Mouse (Mus musculus) limb, embryonic 11.5 days (tissue): ENCODE measurements around the gene Adm. TPM values are rescaled to one million over a fixed set of nuclear protein-coding genes. Genes with fewer than 3 reads are reported as not detected.

Experiments
- ATAC-seq: fragments of 200-750 bp; cut with Nextera tagmentation; 2 replicates; pipeline ENCODE4 v1.8.0; 2017; ENCODE audit warnings: low read depth; ENCODE audit not compliant: insufficient number of reproducible peaks, low FRiP score, low TSS enrichment
- DNase-seq: peaks from one replicate; pipeline ENCODE4 v3.0.0-alpha.2; 2015; ENCODE audit warnings: low spot score
- H3K27ac ChIP-seq: fragments of 300-500 bp; sonication (generic); replicated peaks from 2 replicates; pipeline ENCODE4 v1.5.1; 2014; ENCODE audit warnings: low read depth, mild to moderate bottlenecking, low read length
- H3K27me3 ChIP-seq: fragments of 300-500 bp; sonication (generic); 2 replicates; pipeline ENCODE4 v1.6.1; 2014; ENCODE audit warnings: mild to moderate bottlenecking, low read length, mixed read lengths; ENCODE audit not compliant: control insufficient read depth, insufficient read depth
- H3K36me3 ChIP-seq: fragments of 300-500 bp; sonication (generic); 2 replicates; pipeline ENCODE4 v1.6.1; 2014; ENCODE audit warnings: mild to moderate bottlenecking, low read length, moderate library complexity, mixed read lengths; ENCODE audit not compliant: control insufficient read depth, insufficient read depth
- H3K4me1 ChIP-seq: fragments of 300-500 bp; sonication (generic); 2 replicates; pipeline ENCODE4 v1.6.1; 2014; ENCODE audit warnings: low read length, mixed read lengths; ENCODE audit not compliant: control insufficient read depth, insufficient read depth
- H3K4me2 ChIP-seq: fragments of 300-500 bp; sonication (generic); 2 replicates; pipeline ENCODE4 v1.6.1; 2014; ENCODE audit warnings: low read depth, mild to moderate bottlenecking, moderate library complexity; ENCODE audit not compliant: severe bottlenecking
- H3K4me3 ChIP-seq: fragments of 300-500 bp; sonication (generic); 2 replicates; pipeline ENCODE4 v1.5.1; 2014; ENCODE audit warnings: low read depth, low read length
- H3K9ac ChIP-seq: fragments of 300-500 bp; sonication (generic); 2 replicates; pipeline ENCODE4 v1.6.1; 2014; ENCODE audit warnings: mild to moderate bottlenecking, low read length
- H3K9me3 ChIP-seq: fragments of 300-500 bp; sonication (generic); 2 replicates; pipeline ENCODE4 v1.6.1; 2016; ENCODE audit warnings: low read length; ENCODE audit not compliant: control insufficient read depth
- whole genome bisulfite sequencing: fragments of 180-500 bp; shearing (Covaris S2); extraction: QIAGEN DNeasy Blood & Tissue Kit; methylation state at CpG from one replicate; pipeline ENCODE4 v1.1.7; 2014; 5-methylcytosine and 5-hydroxymethylcytosine counted together
- polyA plus RNA-seq: library from polyadenylated mRNA; unstranded; fragments of >200 nt; fragmentation: Nextera tagmentation; extraction: Ambion mirVana; gene quantifications from 2 replicates; pipeline ENCODE4 v1.2.1, GENCODE M21; 2014

Gene Adm
- polyA plus RNA-seq, 1 experiment from 2014 or later: 1.7 TPM

DNA sequence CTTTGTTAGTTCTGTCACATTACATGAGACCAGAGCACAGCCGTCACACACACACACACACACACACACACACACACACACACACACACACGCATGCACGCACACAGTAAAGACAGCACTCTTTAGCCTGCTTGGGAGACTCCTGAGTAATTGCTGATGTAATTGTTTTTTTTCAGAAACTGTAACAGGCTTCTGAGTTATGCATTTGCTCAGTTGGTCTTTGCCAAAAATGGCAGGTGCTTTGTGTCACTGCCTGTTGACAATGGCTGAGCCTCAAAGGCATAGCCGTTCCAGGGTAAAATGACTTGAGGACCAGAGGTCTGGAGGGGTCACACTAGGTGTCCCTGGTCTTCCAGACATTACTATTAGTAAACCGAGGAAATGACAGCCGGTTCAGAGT lies 40.8 kb downstream of the Adm start:
- 82% methylated on average over 6 of the region's 6 CpGs for WGBS
- no peak overlapping the region for H3K9ac ChIP-seq
- no peaks in the 10 kb centered on the region for H3K27me3 ChIP-seq
- DNase-seq: no peak
- no peaks in the 10 kb centered on the region for H3K4me1 ChIP-seq
- H3K36me3 ChIP-seq: no peaks in the 10 kb centered on the region
- no peak overlapping the region for H3K4me2 ChIP-seq
- ATAC-seq: no peak
- no peak overlapping the region for H3K27ac ChIP-seq
- no peak overlapping the region for H3K4me3 ChIP-seq
- no peaks in the 10 kb centered on the region for H3K9me3 ChIP-seq

DNA sequence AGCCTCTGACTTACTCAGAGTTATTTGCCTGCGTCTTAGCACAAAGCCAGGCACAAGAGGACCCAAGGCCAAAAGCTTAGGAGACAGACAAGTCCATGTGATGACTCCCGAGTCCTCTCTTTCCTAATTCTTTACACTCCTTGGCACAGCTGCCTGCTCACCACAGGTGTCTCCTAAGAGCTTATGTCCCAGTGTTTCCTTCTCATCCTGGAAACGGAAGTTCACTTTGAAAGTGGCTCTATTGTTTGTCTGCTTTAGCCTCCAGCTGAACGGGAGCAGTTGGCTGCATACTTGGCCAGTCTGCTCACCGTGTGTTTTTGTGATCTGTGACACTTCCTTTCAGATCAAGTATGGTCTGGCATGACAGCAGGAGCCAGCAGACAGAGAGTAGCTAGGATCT lies 41.3 kb downstream of the Adm start:
- no peak overlapping the region for H3K4me3 ChIP-seq
- H3K4me2 ChIP-seq: no peak overlapping the region
- H3K36me3 ChIP-seq: no peaks in the 10 kb centered on the region
- ATAC-seq (no peak), DNase-seq (no peak)
- H3K4me1 ChIP-seq: no peaks in the 10 kb centered on the region
- no peaks in the 10 kb centered on the region for H3K27me3 ChIP-seq
- H3K27ac ChIP-seq: no peak overlapping the region
- 67% methylated on average over 5 of the region's 5 CpGs for WGBS
- H3K9ac ChIP-seq: no peak overlapping the region
- H3K9me3 ChIP-seq: no peaks in the 10 kb centered on the region

DNA sequence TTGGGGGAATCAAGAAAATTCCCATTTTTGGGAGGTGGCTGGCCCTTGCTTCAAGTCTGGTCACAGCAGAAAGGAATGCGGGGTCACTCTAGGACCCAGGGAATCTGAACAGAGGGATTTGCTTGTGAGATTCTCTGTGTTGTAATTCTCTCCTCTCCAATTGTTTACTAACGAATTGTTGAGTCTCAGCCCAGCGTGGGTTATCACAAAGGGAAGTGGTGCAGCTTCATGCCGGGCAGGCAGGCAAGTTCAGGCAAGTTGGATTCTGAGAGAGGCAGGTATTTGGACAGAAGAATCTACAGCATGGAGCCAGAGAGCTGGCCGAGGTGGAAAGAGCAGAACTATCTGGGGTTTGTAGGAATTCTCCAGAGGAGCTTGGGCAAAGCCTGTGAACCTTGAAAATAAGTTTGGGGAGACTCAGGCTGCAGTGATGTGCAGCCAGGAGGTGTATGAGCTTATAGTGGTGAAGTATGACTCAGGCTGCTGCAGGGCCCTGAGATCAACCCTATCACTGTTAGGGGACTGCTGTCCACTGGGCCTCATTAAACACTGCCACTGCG lies 43.7 kb downstream of the Adm start:
- no peak overlapping the region for H3K27ac ChIP-seq
- H3K9me3 ChIP-seq: no peaks in the 10 kb centered on the region
- no peak for DNase-seq
- ATAC-seq: no peak
- H3K4me3 ChIP-seq: no peak overlapping the region
- H3K36me3 ChIP-seq: no peaks in the 10 kb centered on the region
- H3K4me2 ChIP-seq: no peak overlapping the region
- no peaks in the 10 kb centered on the region for H3K27me3 ChIP-seq
- WGBS: 48% methylated on average over 6 of the region's 6 CpGs
- no peak overlapping the region for H3K9ac ChIP-seq
- H3K4me1 ChIP-seq: no peaks in the 10 kb centered on the region

Other genes starting within 250 kb of the Adm start
- gene Sbf2, start 12.7 kb upstream of the Adm start, polyA plus RNA-seq: 28.7 and 31.4 TPM in 2 replicates
- gene Ampd3, start 140.5 kb downstream of the Adm start, polyA plus RNA-seq: 1.1 and 1.8 TPM in 2 replicates
- gene Rnf141, start 216.8 kb downstream of the Adm start, polyA plus RNA-seq: 18.5 and 19.5 TPM in 2 replicates
- gene Lyve1, start 235.6 kb downstream of the Adm start, polyA plus RNA-seq: 0.23 and 0.55 TPM in 2 replicates